28 mouse cellular contexts compared by ENCODE assay signal in genomic region chr7:45263006-45263607, GRCm38 (mm10). TPM values are rescaled to one million over a fixed set of nuclear protein-coding genes. Genes with fewer than 3 reads are reported as not detected.
DNase-seq lines count a peak whose midpoint lies in the region; ATAC-seq lines count a peak whose summit lies in the region.
"Had no signal": no experiment of that assay in that cellular context is flagged by ENCODE, and none has a peak within 500 bp of the region (broad histone marks: within the 10 kb centered on the region; RNA-seq: fewer than 3 reads in every experiment).

No protein-coding gene starts in this region.

- H3K9ac ChIP-seq in heart, embryonic 14.5 days (ENCODE audit: low read length): no peak overlapping the region
- peak overlapping the region; percentile 34; the same call in 1 of the 2 replicates for H3K9ac ChIP-seq in limb, embryonic 12.5 days (replicated peaks)
- H3K9ac ChIP-seq in embryonic facial prominence, embryonic 12.5 days: no peak overlapping the region
- H3K9ac ChIP-seq: forebrain, embryonic 15.5 days; intestine, embryonic 15.5 days; liver, embryonic 15.5 days; lung, embryonic 15.5 days had no signal

- H3K36me3 ChIP-seq in heart, embryonic 14.5 days (ENCODE audit: control insufficient read depth, insufficient read depth, low read length): no peaks in the 10 kb centered on the region
- H3K36me3 ChIP-seq in limb, embryonic 12.5 days: no peaks in the 10 kb centered on the region
- no peaks in the 10 kb centered on the region for H3K36me3 ChIP-seq in limb, embryonic 10.5 days
- no peaks in the 10 kb centered on the region for H3K36me3 ChIP-seq in embryonic facial prominence, embryonic 12.5 days
- H3K36me3 ChIP-seq: forebrain, embryonic 15.5 days; intestine, embryonic 15.5 days; liver, embryonic 15.5 days; lung, embryonic 15.5 days had no signal

- no peak for DNase-seq in frontal cortex, adult 2 months (ENCODE audit: extremely low spot score in 1 of 2, low spot score in 1 of 2)
- DNase-seq in heart, adult 18-20 months: no peak
- no peak for DNase-seq in limb, embryonic 10.5 days (ENCODE audit: low spot score)
- no peak for DNase-seq in layer of hippocampus, adult 11-12 months (ENCODE audit: low spot score)
- DNase-seq: adrenal gland, postnatal 14 days; cerebellum, adult 9-10 months; gastrocnemius, postnatal 14 days; kidney, adult 8-10 months; kidney, postnatal 10 days; liver had no signal

- peak; percentile 44; the same call in 1 of the 2 replicates for ATAC-seq in frontal cortex, adult (ENCODE audit: low TSS enrichment)
- ATAC-seq in heart, embryonic 14.5 days (ENCODE audit: insufficient number of reproducible peaks, insufficient read depth, low FRiP score, low read depth): no peak
- ATAC-seq in limb, embryonic 12.5 days (ENCODE audit: insufficient number of reproducible peaks, insufficient read depth, low FRiP score, low TSS enrichment, low read depth): no peak
- peak; percentile 52; the same call in 1 of the 2 replicates for ATAC-seq in embryonic facial prominence, embryonic 12.5 days (ENCODE audit: insufficient number of reproducible peaks, insufficient read depth, low FRiP score, low TSS enrichment)
- ATAC-seq: CD4-positive, CD25-positive, alpha-beta regulatory T cell, adult 4 months; forebrain, embryonic 15.5 days; hindbrain, embryonic 16.5 days; intestine, embryonic 15.5 days had no signal

- no peaks in the 10 kb centered on the region for H3K27me3 ChIP-seq in heart, embryonic 14.5 days (ENCODE audit: control insufficient read depth, insufficient read depth, low read length)
- H3K27me3 ChIP-seq in limb, embryonic 12.5 days: peaks cover 11% of the 10 kb centered on the region; the same call in 1 of the 2 replicates
- H3K27me3 ChIP-seq in limb, embryonic 10.5 days (ENCODE audit: low read depth, poor library complexity, severe bottlenecking): peaks cover 13% of the 10 kb centered on the region; the same call in 1 of the 2 replicates
- H3K27me3 ChIP-seq in embryonic facial prominence, embryonic 12.5 days: peaks cover 5% of the 10 kb centered on the region; the same call in 1 of the 2 replicates
- H3K27me3 ChIP-seq: forebrain, embryonic 15.5 days; intestine, embryonic 15.5 days had no signal

- no peak overlapping the region for H3K4me3 ChIP-seq in heart, embryonic 14.5 days (ENCODE audit: control insufficient read depth in 1 of 2, insufficient read depth in 1 of 2, low read depth in 1 of 2, low read length in 2 of 2)
- H3K4me3 ChIP-seq in limb, embryonic 12.5 days (replicated peaks): no peak overlapping the region
- no peak overlapping the region for H3K4me3 ChIP-seq in limb, embryonic 10.5 days
- no peak overlapping the region for H3K4me3 ChIP-seq in embryonic facial prominence, embryonic 12.5 days
- H3K4me3 ChIP-seq: forebrain, embryonic 15.5 days; intestine, embryonic 15.5 days; liver, embryonic 15.5 days; lung, embryonic 15.5 days had no signal

- no peaks in the 10 kb centered on the region for H3K9me3 ChIP-seq in heart, embryonic 14.5 days (ENCODE audit: control insufficient read depth, low read length)
- H3K9me3 ChIP-seq in limb, embryonic 12.5 days: no peaks in the 10 kb centered on the region
- H3K9me3 ChIP-seq in limb, embryonic 10.5 days (replicated peaks): no peaks in the 10 kb centered on the region
- H3K9me3 ChIP-seq in embryonic facial prominence, embryonic 12.5 days: no peaks in the 10 kb centered on the region
- H3K9me3 ChIP-seq: forebrain, embryonic 15.5 days; intestine, embryonic 15.5 days; liver, embryonic 15.5 days; lung, embryonic 15.5 days had no signal

- H3K27ac ChIP-seq in heart, embryonic 14.5 days (replicated peaks in 1 of 2; ENCODE audit: control insufficient read depth in 1 of 2, insufficient read depth in 1 of 2, low read depth in 2 of 2, low read length in 2 of 2): peak overlapping the region; percentile 74 to 80; a peak in 3 of 4 replicates
- H3K27ac ChIP-seq in limb, embryonic 12.5 days: 0 out of 2 replicates have a peak overlapping the region, but pooled peaks have one; percentile 42
- H3K27ac ChIP-seq in limb, embryonic 10.5 days: no peak overlapping the region
- 0 out of 2 replicates have a peak overlapping the region, but pooled peaks have one; percentile 33 for H3K27ac ChIP-seq in embryonic facial prominence, embryonic 12.5 days
- H3K27ac ChIP-seq: forebrain, embryonic 15.5 days; intestine, embryonic 15.5 days; liver, embryonic 15.5 days; lung, embryonic 15.5 days; macrophage had no signal

- H3K4me1 ChIP-seq in heart, embryonic 14.5 days (ENCODE audit: control insufficient read depth in 2 of 2, insufficient read depth in 2 of 2, low read length in 2 of 2): peaks cover 25 to 26% of the 10 kb centered on the region in 2 experiments
- H3K4me1 ChIP-seq in limb, embryonic 12.5 days (replicated peaks): peaks cover 14% of the 10 kb centered on the region
- H3K4me1 ChIP-seq in limb, embryonic 10.5 days: peaks cover 17% of the 10 kb centered on the region
- peaks cover 7% of the 10 kb centered on the region; the same call in 1 of the 2 replicates for H3K4me1 ChIP-seq in embryonic facial prominence, embryonic 12.5 days
- H3K4me1 ChIP-seq: intestine, embryonic 15.5 days; liver, embryonic 15.5 days had no signal

- WGBS in heart, embryonic 14.5 days: 55% methylated on average over 7 of the region's 7 CpGs
- 50% methylated on average over 7 of the region's 7 CpGs for WGBS in limb, embryonic 12.5 days
- 69% methylated on average over 7 of the region's 7 CpGs for WGBS in limb, embryonic 10.5 days
- 39% methylated on average over 7 of the region's 7 CpGs for WGBS in embryonic facial prominence, embryonic 12.5 days

- H3K4me2 ChIP-seq in heart, embryonic 14.5 days (ENCODE audit: low read length): no peak overlapping the region
- H3K4me2 ChIP-seq in limb, embryonic 12.5 days: no peak overlapping the region
- H3K4me2 ChIP-seq in embryonic facial prominence, embryonic 12.5 days (replicated peaks): no peak overlapping the region
- H3K4me2 ChIP-seq: forebrain, embryonic 15.5 days; intestine, embryonic 15.5 days; liver, embryonic 15.5 days; lung, embryonic 15.5 days had no signal

RNA-seq across cellular contexts. Expression of gene Slc6a21, which starts 14.2 kb away (rescaled TPM):
- polyA plus RNA-seq in frontal cortex, adult 2 months (2012; rRNA removed): 0.20 and 0.29 TPM in 2 replicates
- not detected in 2 replicates for polyA plus RNA-seq in heart, embryonic 14.5 days (2014; fragmentation: Nextera tagmentation; extraction: Ambion mirVana)
- total RNA-seq in heart, adult 18-20 months (2021): not detected
- polyA plus RNA-seq in limb, embryonic 12.5 days (2016; fragmentation: Nextera tagmentation; extraction: Ambion mirVana): not detected in 2 replicates
- not detected in 2 replicates for polyA plus RNA-seq in limb, embryonic 10.5 days (2016; fragmentation: Nextera tagmentation; extraction: Ambion mirVana)
- polyA plus RNA-seq in embryonic facial prominence, embryonic 12.5 days (2016; fragmentation: Nextera tagmentation; extraction: Ambion mirVana): not detected in 2 replicates
- total RNA-seq: adrenal gland, postnatal 14 days; gastrocnemius, postnatal 14 days; hematopoietic stem cell, adult 5-6 weeks; layer of hippocampus, adult 18-20 months; layer of hippocampus, postnatal 14 days; monocyte, adult 5-6 weeks; neutrophil, adult 5-6 weeks had no signal
- polyA plus RNA-seq: CD4-positive, CD25-positive, alpha-beta regulatory T cell, adult 4 months; forebrain, embryonic 15.5 days; hindbrain, embryonic 16.5 days; intestine, embryonic 15.5 days; liver, embryonic 15.5 days; macrophage; small intestine, adult 2 months; stomach, embryonic 16.5 days had no signal

RNA-seq across cellular contexts. Expression of gene Slc6a16, which starts 22.2 kb away (rescaled TPM):
- polyA plus RNA-seq in frontal cortex, adult 2 months (2012; rRNA removed): 1.1 and 1.2 TPM in 2 replicates
- polyA plus RNA-seq in heart, embryonic 14.5 days (2014; fragmentation: Nextera tagmentation; extraction: Ambion mirVana): 0.38 TPM in 1 of 2 replicates, not detected in the other
- not detected for total RNA-seq in heart, adult 18-20 months (2021)
- polyA plus RNA-seq in limb, embryonic 12.5 days (2016; fragmentation: Nextera tagmentation; extraction: Ambion mirVana): 0.18 and 0.42 TPM in 2 replicates
- polyA plus RNA-seq in limb, embryonic 10.5 days (2016; fragmentation: Nextera tagmentation; extraction: Ambion mirVana): 0.24 and 0.49 TPM in 2 replicates
- polyA plus RNA-seq in embryonic facial prominence, embryonic 12.5 days (2016; fragmentation: Nextera tagmentation; extraction: Ambion mirVana): 0.22 TPM in 1 of 2 replicates, not detected in the other
- total RNA-seq: adrenal gland, postnatal 14 days; gastrocnemius, postnatal 14 days; hematopoietic stem cell, adult 5-6 weeks; monocyte, adult 5-6 weeks; neutrophil, adult 5-6 weeks had no signal
- polyA plus RNA-seq: CD4-positive, CD25-positive, alpha-beta regulatory T cell, adult 4 months; intestine, embryonic 15.5 days; liver, embryonic 15.5 days; macrophage; small intestine, adult 2 months; stomach, embryonic 16.5 days had no signal

RNA-seq across cellular contexts. Expression of gene Cd37, which starts 24.2 kb away (rescaled TPM):
- 10.3 and 11.2 TPM in 2 replicates for polyA plus RNA-seq in frontal cortex, adult 2 months (2012; rRNA removed)
- 1.7 and 1.9 TPM in 2 replicates for polyA plus RNA-seq in heart, embryonic 14.5 days (2014; fragmentation: Nextera tagmentation; extraction: Ambion mirVana)
- total RNA-seq in heart, adult 18-20 months (2021): 10 to 100 TPM in 1 of 2 experiments, 1 to 10 TPM in 1; 2.6 to 12.8 TPM
- polyA plus RNA-seq in limb, embryonic 12.5 days (2016; fragmentation: Nextera tagmentation; extraction: Ambion mirVana): 1.6 TPM in 2 replicates
- 1.1 and 1.2 TPM in 2 replicates for polyA plus RNA-seq in limb, embryonic 10.5 days (2016; fragmentation: Nextera tagmentation; extraction: Ambion mirVana)
- polyA plus RNA-seq in embryonic facial prominence, embryonic 12.5 days (2016; fragmentation: Nextera tagmentation; extraction: Ambion mirVana): 2.3 TPM in 2 replicates

RNA-seq across cellular contexts. Expression of gene Tead2, which starts 47.6 kb away (rescaled TPM):
- 6.0 and 9.6 TPM in 2 replicates for polyA plus RNA-seq in frontal cortex, adult 2 months (2012; rRNA removed)
- 106 and 111 TPM in 2 replicates for polyA plus RNA-seq in heart, embryonic 14.5 days (2014; fragmentation: Nextera tagmentation; extraction: Ambion mirVana)
- 1 to 10 TPM; 6.4 to 7.7 TPM for total RNA-seq in heart, adult 18-20 months (2021)
- polyA plus RNA-seq in limb, embryonic 12.5 days (2016; fragmentation: Nextera tagmentation; extraction: Ambion mirVana): 316 and 326 TPM in 2 replicates
- polyA plus RNA-seq in limb, embryonic 10.5 days (2016; fragmentation: Nextera tagmentation; extraction: Ambion mirVana): 435 and 481 TPM in 2 replicates
- 277 and 295 TPM in 2 replicates for polyA plus RNA-seq in embryonic facial prominence, embryonic 12.5 days (2016; fragmentation: Nextera tagmentation; extraction: Ambion mirVana)
- total RNA-seq: neutrophil, adult 5-6 weeks had no signal
- polyA plus RNA-seq: macrophage had no signal

RNA-seq across cellular contexts. Expression of gene Dkkl1, which starts 51.2 kb away (rescaled TPM):
- 29.5 and 29.9 TPM in 2 replicates for polyA plus RNA-seq in frontal cortex, adult 2 months (2012; rRNA removed)
- polyA plus RNA-seq in heart, embryonic 14.5 days (2014; fragmentation: Nextera tagmentation; extraction: Ambion mirVana): 0.65 and 1.7 TPM in 2 replicates
- total RNA-seq in heart, adult 18-20 months (2021): not detected
- 0.80 and 1.2 TPM in 2 replicates for polyA plus RNA-seq in limb, embryonic 12.5 days (2016; fragmentation: Nextera tagmentation; extraction: Ambion mirVana)
- polyA plus RNA-seq in limb, embryonic 10.5 days (2016; fragmentation: Nextera tagmentation; extraction: Ambion mirVana): 0.21 and 0.41 TPM in 2 replicates
- polyA plus RNA-seq in embryonic facial prominence, embryonic 12.5 days (2016; fragmentation: Nextera tagmentation; extraction: Ambion mirVana): 1.4 and 2.3 TPM in 2 replicates
- total RNA-seq: adrenal gland, postnatal 14 days; gastrocnemius, postnatal 14 days had no signal
- polyA plus RNA-seq: macrophage had no signal

Comparison
In these comparisons a context has a peak if more than half of its experiments do, and no peak if none do; other contexts are left out.
1. ATAC-seq: peak in frontal cortex, adult (single experiment) and embryonic facial prominence, embryonic 12.5 days (single experiment); none in heart, embryonic 14.5 days (single experiment) and limb, embryonic 12.5 days (single experiment).